Mouse (Mus musculus): ENCODE data around the gene Kif26b.
A peak's percentile ranks its signal among the peaks of the same experiment; 100 is the strongest.

The Kif26b gene

GRCm38 (mm10) chr1:178528431-178529351 lies at the start of gene Kif26b:
TSS of gene Kif26b (plus strand) at chr1:178529125.
- DNase-seq (ENCODE audit: low spot score in 2 of 2): peak; percentile 51 to 66

GRCm38 (mm10) chr1:178483854-178484253 lies 45.1 kb upstream of the Kif26b start:
- DNase-seq (ENCODE audit: low spot score in 2 of 2): no peak

GRCm38 (mm10) chr1:178485138-178485867 lies 43.6 kb upstream of the Kif26b start:
- no peak for DNase-seq (ENCODE audit: low spot score in 2 of 2)

- DNase-seq (ENCODE audit: low spot score in 2 of 2): no peak
Observed at GRCm38 (mm10) chr1:178485868-178486220, 43.1 kb upstream of the Kif26b start.

- DNase-seq (ENCODE audit: low spot score in 2 of 2): no peak
Observed at GRCm38 (mm10) chr1:178486828-178487227, 42.1 kb upstream of the Kif26b start.

GRCm38 (mm10) chr1:178489127-178489526 lies 39.8 kb upstream of the Kif26b start:
- no peak for DNase-seq (ENCODE audit: low spot score in 2 of 2)

GRCm38 (mm10) chr1:178491733-178492132 lies 37.2 kb upstream of the Kif26b start:
- DNase-seq (ENCODE audit: low spot score in 2 of 2): no peak

GRCm38 (mm10) chr1:178492493-178492892 lies 36.4 kb upstream of the Kif26b start:
- no peak for DNase-seq (ENCODE audit: low spot score in 2 of 2)

GRCm38 (mm10) chr1:178496186-178496585 lies 32.7 kb upstream of the Kif26b start:
- DNase-seq (ENCODE audit: low spot score in 2 of 2): no peak

- DNase-seq (ENCODE audit: low spot score in 2 of 2): no peak
Observed at GRCm38 (mm10) chr1:178496841-178497240, 32.1 kb upstream of the Kif26b start.

GRCm38 (mm10) chr1:178506938-178507337 lies 22.0 kb upstream of the Kif26b start:
- DNase-seq (ENCODE audit: low spot score in 2 of 2): no peak

GRCm38 (mm10) chr1:178512323-178513031 lies 16.4 kb upstream of the Kif26b start:
- no peak for DNase-seq (ENCODE audit: low spot score in 2 of 2)

- no peak for DNase-seq (ENCODE audit: low spot score in 2 of 2)
Observed at GRCm38 (mm10) chr1:178513954-178514353, 15.0 kb upstream of the Kif26b start.

GRCm38 (mm10) chr1:178515839-178516238 lies 13.1 kb upstream of the Kif26b start:
- DNase-seq (ENCODE audit: low spot score in 2 of 2): no peak

- no peak for DNase-seq (ENCODE audit: low spot score in 2 of 2)
Observed at GRCm38 (mm10) chr1:178522389-178522788, 6.5 kb upstream of the Kif26b start.

GRCm38 (mm10) chr1:178523152-178523551 lies 5.8 kb upstream of the Kif26b start:
- no peak for DNase-seq (ENCODE audit: low spot score in 2 of 2)

- peak; percentile 57 to 74 for DNase-seq (ENCODE audit: low spot score in 2 of 2)
Observed at GRCm38 (mm10) chr1:178527185-178527546, 1.8 kb upstream of the Kif26b start.

GRCm38 (mm10) chr1:178527547-178528361 lies 1.2 kb upstream of the Kif26b start:
- peak in 1 of 2 experiments; percentile 20 for DNase-seq (ENCODE audit: low spot score in 2 of 2)

GRCm38 (mm10) chr1:178529512-178530300 lies 781 bp downstream of the Kif26b start:
- DNase-seq (ENCODE audit: low spot score in 2 of 2): no peak

GRCm38 (mm10) chr1:178530301-178531078 lies 1.6 kb downstream of the Kif26b start:
- peak; percentile 74 to 86 for DNase-seq (ENCODE audit: low spot score in 2 of 2)
